Mouse (Mus musculus) liver, adult (tissue): ENCODE data around the gene D630023F18Rik.

Experiments used
- GATA4 ChIP-seq: IDR thresholded peaks from 2 replicates; pipeline ENCODE4 v1.6.1; 2014; ENCODE audit warnings: mild to moderate bottlenecking, low read length; ENCODE audit not compliant: insufficient replicate concordance

The D630023F18Rik gene

GRCm38 (mm10) chr1:65119438-65119837, 3.6 kb downstream of the D630023F18Rik start, which contains the start of gene Gm28845:
TSS of gene Gm28845 (minus strand) at chr1:65119558.
- no peak for TF ChIP-seq GATA4

DNA sequence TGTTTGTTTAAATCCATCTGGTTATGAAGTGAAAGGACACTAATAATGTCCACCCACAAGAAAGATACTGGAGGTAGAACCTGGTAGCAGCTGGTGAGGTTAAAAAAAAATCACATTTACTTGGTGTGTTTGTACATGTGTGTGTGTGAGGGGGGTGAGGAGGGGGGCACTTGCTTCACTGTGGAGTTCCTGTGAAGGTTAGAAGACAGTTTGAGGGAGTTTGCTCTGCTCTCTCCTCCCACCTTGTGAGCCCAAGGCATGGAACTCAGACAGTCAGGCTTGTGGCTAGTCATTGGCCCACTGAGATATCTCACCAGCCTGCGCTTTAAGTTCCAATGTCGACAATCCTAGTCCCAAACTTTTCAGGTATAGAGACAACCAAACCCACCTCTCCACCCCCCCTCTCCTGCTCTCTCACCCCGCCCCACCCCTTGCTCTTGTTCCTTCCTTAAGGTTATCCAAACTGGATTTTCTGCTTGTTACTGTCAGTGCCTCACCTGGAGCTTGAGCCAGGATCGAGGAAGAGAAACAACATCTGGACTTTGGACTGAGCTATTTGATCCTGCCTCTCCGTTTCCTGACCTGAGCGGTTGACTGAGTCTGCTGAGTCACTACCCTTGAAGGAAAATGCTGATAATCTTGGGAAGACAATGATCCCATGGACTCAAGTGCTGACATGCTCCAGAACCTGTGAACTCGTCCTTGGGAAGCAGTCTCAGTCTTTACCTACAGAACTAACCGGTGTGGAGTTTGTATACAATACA, 4.7 kb downstream of the D630023F18Rik start:
- no peak for TF ChIP-seq GATA4

DNA sequence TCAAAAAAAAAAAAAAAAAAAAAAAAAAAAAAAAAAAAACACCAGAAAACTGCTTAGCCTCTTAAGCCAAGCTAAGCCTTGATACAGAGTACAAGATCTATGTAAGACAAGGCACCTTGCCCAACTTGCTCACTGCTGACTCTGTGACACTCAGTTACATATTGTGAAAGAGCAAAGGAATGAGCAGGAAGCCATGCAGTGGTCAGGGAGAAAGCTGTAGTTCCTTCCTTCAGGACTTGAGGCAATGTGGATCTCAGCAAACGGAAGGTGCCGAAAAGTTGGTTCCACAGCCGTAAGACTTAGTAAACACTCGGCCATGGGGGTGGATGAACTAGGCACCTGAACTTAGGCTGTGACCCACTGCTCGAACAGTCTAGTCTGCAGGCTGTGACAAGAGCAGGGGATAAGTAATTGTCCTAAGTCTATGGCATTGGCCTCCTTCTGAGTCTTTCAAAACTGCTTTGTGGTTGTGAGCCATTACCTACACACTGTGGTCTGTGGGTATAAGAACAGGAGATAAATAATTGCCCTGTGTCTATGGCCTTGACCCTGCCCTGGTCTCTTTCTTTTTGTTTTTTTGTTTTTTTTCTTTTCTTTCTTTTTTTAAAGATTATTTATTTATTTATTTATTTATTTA, 9.4 kb downstream of the D630023F18Rik start:
- TF ChIP-seq GATA4 = no peak

- TF ChIP-seq GATA4 = no peak
Observed at GRCm38 (mm10) chr1:65112807-65113196, 10.2 kb downstream of the D630023F18Rik start.

- no peak for TF ChIP-seq GATA4
Observed at GRCm38 (mm10) chr1:65112031-65112806, 10.8 kb downstream of the D630023F18Rik start.

DNA sequence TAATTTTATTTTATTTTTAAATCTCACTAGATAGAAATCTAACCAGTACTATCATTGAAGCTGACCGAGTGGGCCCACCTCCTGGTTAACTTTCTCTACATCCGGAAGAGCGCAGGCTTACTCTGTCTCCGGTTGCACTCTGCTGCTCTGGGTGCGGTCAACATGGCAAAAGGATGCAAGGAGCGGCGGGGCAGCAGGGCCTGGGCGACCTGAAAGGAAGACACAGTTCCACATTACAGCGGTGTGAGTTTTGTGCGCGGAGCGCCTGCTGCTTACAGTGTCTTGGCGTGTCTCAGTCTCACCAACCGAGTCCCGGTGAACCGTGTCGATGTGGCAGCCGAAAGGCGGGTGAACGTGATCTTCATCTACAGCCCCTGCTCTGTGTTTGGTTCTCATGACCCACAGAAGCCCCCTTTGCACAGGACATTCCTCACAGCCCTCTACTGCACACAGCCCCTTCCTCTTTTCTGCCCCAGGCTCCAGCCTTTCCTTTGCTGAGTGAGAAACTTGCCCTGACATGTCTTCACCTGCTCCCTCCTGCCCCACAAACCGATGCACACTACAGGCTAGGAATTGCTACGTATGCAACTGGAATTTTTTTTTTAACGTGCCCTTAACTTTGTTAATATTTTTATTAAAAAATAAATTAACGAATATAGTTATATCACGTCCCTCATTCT, 13.1 kb downstream of the D630023F18Rik start:
- TF ChIP-seq GATA4 = no peak

DNA sequence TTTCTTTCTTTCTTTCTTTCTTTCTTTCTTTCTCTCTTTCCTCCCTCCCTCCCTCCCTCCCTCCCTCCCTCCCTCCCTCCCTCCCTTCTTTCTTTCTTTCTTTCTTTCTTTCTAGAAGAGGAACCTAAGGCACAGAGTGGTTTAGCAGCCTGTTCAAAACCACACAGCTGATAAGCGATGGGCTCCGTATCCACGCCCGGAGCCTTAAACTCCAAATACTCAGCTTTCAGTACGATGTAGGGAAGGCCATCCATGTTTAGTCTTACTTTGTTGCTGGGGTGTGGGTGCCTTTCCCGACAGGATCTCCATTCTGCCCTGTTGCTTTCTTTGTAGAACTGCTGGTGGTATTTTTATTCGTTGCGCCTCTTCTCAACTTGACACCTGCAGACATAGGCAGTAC, 13.8 kb downstream of the D630023F18Rik start:
- TF ChIP-seq GATA4 = no peak

DNA sequence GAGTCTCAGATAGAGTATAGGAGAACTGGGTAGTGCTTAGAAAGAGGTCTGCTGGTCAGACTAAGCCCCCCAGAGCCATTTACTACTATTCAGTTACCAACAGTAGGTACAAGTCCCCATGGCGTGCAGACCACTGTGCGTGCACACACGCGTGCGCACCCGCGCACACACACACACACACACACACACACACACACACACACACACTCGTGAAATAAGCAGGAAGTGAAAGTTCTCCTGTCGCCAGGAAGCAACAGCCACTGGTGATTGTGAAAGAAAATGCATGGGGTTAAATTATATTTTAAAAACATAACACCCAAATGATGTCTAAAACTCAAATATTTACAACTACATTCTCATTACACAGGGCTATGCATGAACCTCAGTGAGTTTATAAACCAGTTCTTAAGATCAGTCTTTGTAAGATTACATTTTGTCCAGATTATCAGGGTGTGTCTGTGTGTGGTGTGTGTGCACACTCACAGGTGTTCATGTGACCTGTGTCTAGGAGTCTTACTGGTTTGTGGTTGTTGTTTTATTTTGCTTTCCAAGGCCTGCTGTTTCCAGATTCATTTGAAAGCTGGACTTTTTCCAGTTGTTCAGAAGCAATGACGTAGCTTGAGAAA, 15.2 kb downstream of the D630023F18Rik start:
- no peak for TF ChIP-seq GATA4

- no peak for TF ChIP-seq GATA4
Observed at GRCm38 (mm10) chr1:65103273-65103672, 19.7 kb downstream of the D630023F18Rik start, which contains the start of gene Cryga. TSS of gene Cryga (minus strand) at chr1:65103373.

- no peak for TF ChIP-seq GATA4
Observed at GRCm38 (mm10) chr1:65096953-65097352, 26.1 kb downstream of the D630023F18Rik start.

DNA sequence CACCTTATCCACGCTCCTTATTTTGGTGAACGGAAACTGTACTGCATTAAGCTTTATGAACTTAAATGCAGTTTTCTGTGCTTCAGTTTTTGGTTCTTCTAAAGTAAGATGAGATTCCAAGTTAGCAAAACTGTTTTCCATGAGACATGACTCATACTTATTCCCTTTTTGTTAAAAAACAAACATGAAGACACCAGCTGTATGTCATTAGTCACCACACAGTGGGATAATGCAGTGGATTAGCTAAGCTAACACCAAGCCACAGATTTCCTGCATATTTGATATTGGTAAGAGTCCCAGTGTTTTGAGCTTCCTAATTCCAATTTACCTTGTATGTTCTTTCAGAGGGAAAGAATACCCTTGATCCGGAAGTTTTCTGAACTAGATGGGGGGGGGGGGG, 31.4 kb downstream of the D630023F18Rik start:
- TF ChIP-seq GATA4 = no peak

GRCm38 (mm10) chr1:65090370-65090769, 32.6 kb downstream of the D630023F18Rik start:
- no peak for TF ChIP-seq GATA4

DNA sequence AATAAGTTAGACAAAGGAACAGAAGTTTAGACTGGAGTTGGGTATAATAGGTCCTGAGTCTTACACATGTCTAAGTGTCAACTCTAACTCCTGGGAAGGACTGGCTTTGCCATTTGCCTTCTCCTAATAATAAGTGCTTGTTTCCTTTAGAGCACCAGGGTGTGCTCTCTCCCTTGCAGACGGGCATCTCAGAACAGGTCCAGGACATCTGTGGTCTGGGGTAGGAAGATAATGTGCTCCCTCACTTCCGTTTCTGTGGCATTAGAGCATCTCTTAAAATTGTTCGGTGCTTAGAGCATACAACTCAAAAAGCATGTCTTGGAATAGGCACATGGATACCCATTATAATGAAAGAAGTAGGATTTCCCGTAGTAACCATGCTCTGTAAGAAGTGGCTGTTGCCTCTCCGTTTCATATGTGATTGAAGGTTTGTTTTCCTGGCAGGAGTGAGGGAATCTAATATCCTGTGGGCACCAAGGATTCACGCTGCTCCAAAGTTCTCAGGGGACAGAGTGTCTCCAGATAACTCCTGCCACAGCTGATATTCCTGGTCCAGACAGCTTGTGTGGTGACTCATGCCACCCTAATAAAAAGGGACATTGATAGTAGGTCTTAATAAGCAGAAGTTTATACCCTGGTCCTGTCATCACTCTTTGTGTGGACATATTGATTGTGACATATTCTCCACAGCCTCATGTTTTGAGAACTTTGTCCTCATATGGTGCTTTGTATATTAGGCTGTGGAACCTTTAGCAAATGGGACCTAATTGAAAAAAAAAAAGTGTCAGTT, 34.3 kb downstream of the D630023F18Rik start:
- no peak for TF ChIP-seq GATA4

GRCm38 (mm10) chr1:65082188-65082587, 40.8 kb downstream of the D630023F18Rik start, which contains the start of gene Crygb:
TSS of gene Crygb (minus strand) at chr1:65082288.
- TF ChIP-seq GATA4 = no peak

DNA sequence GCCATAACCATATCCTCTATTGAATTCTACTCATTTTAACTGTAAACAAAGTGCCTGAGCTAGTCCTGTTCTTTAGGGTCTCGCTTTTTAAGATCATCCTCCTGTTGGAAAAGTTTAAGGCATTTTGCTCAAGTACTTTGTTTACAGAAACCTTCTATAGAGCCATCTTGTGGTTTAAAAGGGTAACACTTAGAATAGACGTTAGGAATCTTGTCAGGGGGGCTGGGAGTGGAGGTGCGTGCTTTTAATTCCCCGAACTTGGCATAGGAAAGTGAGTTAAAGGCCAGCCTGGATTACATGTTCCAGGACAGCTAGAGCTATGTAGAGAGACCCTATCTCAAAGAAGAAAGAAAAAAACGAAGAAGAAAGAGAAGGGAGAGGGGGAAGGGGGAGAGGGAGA, 47.4 kb downstream of the D630023F18Rik start:
- TF ChIP-seq GATA4 = no peak
